Mouse (Mus musculus) megakaryocyte progenitor cell, adult 5-6 weeks (primary cell): ENCODE data around the gene Olfr960. TPM values are rescaled to one million over a fixed set of nuclear protein-coding genes. Genes with fewer than 3 reads are reported as not detected.

Experiments used
- total RNA-seq, 2 experiments: library from RNA; stranded (forward) in 1 of 2; stranded (reverse) in 1 of 2; fragments of 157-497, 149-512 nt in 1 of 2; fragments of 200-1000 nt in 1 of 2; gene quantifications; 2 replicates each; pipeline versions ENCODE4 v1.2.3 to v1.2.4; 2015 to 2017

Olfr960 gene
- total RNA-seq, 2 experiments from 2014 or later = not detected

Other genes starting within 250 kb of the Olfr960 start
- not detected in 2 replicates for gene Olfr951, start 234.0 kb upstream of the Olfr960 start, total RNA-seq (2015)
- not detected in 2 replicates for gene Olfr951, start 234.0 kb upstream of the Olfr960 start, total RNA-seq (2017)
- not detected in 2 replicates for gene Olfr952, start 194.2 kb upstream of the Olfr960 start, total RNA-seq (2015)
- gene Olfr952, start 194.2 kb upstream of the Olfr960 start, total RNA-seq (2017) = not detected in 2 replicates
- gene Olfr954, start 164.7 kb upstream of the Olfr960 start, total RNA-seq (2015) = not detected in 2 replicates
- not detected in 2 replicates for gene Olfr954, start 164.7 kb upstream of the Olfr960 start, total RNA-seq (2017)
- not detected in 2 replicates for gene Olfr955, start 149.4 kb upstream of the Olfr960 start, total RNA-seq (2015)
- gene Olfr955, start 149.4 kb upstream of the Olfr960 start, total RNA-seq (2017) = not detected in 2 replicates
- not detected in 2 replicates for gene Olfr44, start 127.4 kb upstream of the Olfr960 start, total RNA-seq (2015)
- gene Olfr44, start 127.4 kb upstream of the Olfr960 start, total RNA-seq (2017) = not detected in 2 replicates
- gene Olfr957, start 105.6 kb upstream of the Olfr960 start, total RNA-seq (2015) = not detected in 2 replicates
- gene Olfr957, start 105.6 kb upstream of the Olfr960 start, total RNA-seq (2017) = not detected in 2 replicates
- not detected in 2 replicates for gene Olfr958, start 67.3 kb upstream of the Olfr960 start, total RNA-seq (2015)
- gene Olfr958, start 67.3 kb upstream of the Olfr960 start, total RNA-seq (2017) = not detected in 2 replicates
- not detected in 2 replicates for gene Olfr959, start 45.8 kb upstream of the Olfr960 start, total RNA-seq (2015)
- not detected in 2 replicates for gene Olfr959, start 45.8 kb upstream of the Olfr960 start, total RNA-seq (2017)
- gene AW551984, start 17.0 kb upstream of the Olfr960 start, total RNA-seq (2015) = not detected in 2 replicates
- not detected in 2 replicates for gene AW551984, start 17.0 kb upstream of the Olfr960 start, total RNA-seq (2017)
- not detected in 2 replicates for gene Olfr148, start 10.7 kb upstream of the Olfr960 start, total RNA-seq (2015)
- gene Olfr148, start 10.7 kb upstream of the Olfr960 start, total RNA-seq (2017) = not detected in 2 replicates
- gene Olfr961, start 23.7 kb downstream of the Olfr960 start, total RNA-seq (2015) = not detected in 2 replicates
- gene Olfr961, start 23.7 kb downstream of the Olfr960 start, total RNA-seq (2017) = not detected in 2 replicates
- gene Olfr963, start 45.8 kb downstream of the Olfr960 start, total RNA-seq (2015) = not detected in 2 replicates
- gene Olfr963, start 45.8 kb downstream of the Olfr960 start, total RNA-seq (2017) = not detected in 2 replicates
- gene Olfr149, start 85.7 kb downstream of the Olfr960 start, total RNA-seq (2015) = not detected in 2 replicates
- gene Olfr149, start 85.7 kb downstream of the Olfr960 start, total RNA-seq (2017) = not detected in 2 replicates
- not detected in 2 replicates for gene Olfr965, start 90.0 kb downstream of the Olfr960 start, total RNA-seq (2015)
- not detected in 2 replicates for gene Olfr965, start 90.0 kb downstream of the Olfr960 start, total RNA-seq (2017)
- gene Olfr150, start 109.6 kb downstream of the Olfr960 start, total RNA-seq (2015) = not detected in 2 replicates
- gene Olfr150, start 109.6 kb downstream of the Olfr960 start, total RNA-seq (2017) = not detected in 2 replicates
- not detected in 2 replicates for gene Olfr967, start 124.9 kb downstream of the Olfr960 start, total RNA-seq (2015)
- gene Olfr967, start 124.9 kb downstream of the Olfr960 start, total RNA-seq (2017) = not detected in 2 replicates
- not detected in 2 replicates for gene Olfr968, start 161.9 kb downstream of the Olfr960 start, total RNA-seq (2015)
- not detected in 2 replicates for gene Olfr968, start 161.9 kb downstream of the Olfr960 start, total RNA-seq (2017)
- gene Olfr969, start 169.6 kb downstream of the Olfr960 start, total RNA-seq (2015) = not detected in 2 replicates
- not detected in 2 replicates for gene Olfr969, start 169.6 kb downstream of the Olfr960 start, total RNA-seq (2017)
- not detected in 2 replicates for gene Olfr970, start 187.5 kb downstream of the Olfr960 start, total RNA-seq (2015)
- not detected in 2 replicates for gene Olfr970, start 187.5 kb downstream of the Olfr960 start, total RNA-seq (2017)
- gene Olfr971, start 215.5 kb downstream of the Olfr960 start, total RNA-seq (2015) = not detected in 2 replicates
- not detected in 2 replicates for gene Olfr971, start 215.5 kb downstream of the Olfr960 start, total RNA-seq (2017)
- not detected in 2 replicates for gene Olfr972, start 245.0 kb downstream of the Olfr960 start, total RNA-seq (2015)
- gene Olfr972, start 245.0 kb downstream of the Olfr960 start, total RNA-seq (2017) = not detected in 2 replicates